Mouse (Mus musculus) brain, embryonic 14.5 days (tissue): ENCODE measurements around the gene Tmem218. TPM values are rescaled to one million over a fixed set of nuclear protein-coding genes. Genes with fewer than 3 reads are reported as not detected.

Experiments used
- DNase-seq: peaks from one replicate; pipeline ENCODE4 v3.0.0-alpha.2; 2011; ENCODE audit warnings: low read depth
- CTCF ChIP-seq: fragments of 200-500 bp; IDR thresholded peaks from 2 replicates; pipeline ENCODE4 v1.5.1; 2012; ENCODE audit warnings: inconsistent platforms, mild to moderate bottlenecking, moderate library complexity, borderline replicate concordance; ENCODE audit not compliant: insufficient read depth, insufficient read length; ENCODE audit errors: extremely low read depth
- POLR2A ChIP-seq: fragments of 200-500 bp; IDR thresholded peaks from 2 replicates; pipeline ENCODE4 v1.6.1; 2012; ENCODE audit warnings: mild to moderate bottlenecking, inconsistent platforms, borderline replicate concordance; ENCODE audit not compliant: poor library complexity, insufficient read depth, insufficient read length, severe bottlenecking; ENCODE audit errors: extremely low read depth
- polyA plus RNA-seq: library from polyadenylated mRNA; depleted of rRNA; stranded (reverse); fragments of >200 nt; gene quantifications from 2 replicates; pipeline ENCODE4 v1.2.3, GENCODE M21; 2012

Tmem218 gene
- polyA plus RNA-seq, 1 experiment, result 4.7 TPM

GRCm38 (mm10) chr9:37188024-37188423, 20.0 kb upstream of the Tmem218 start:
- TF ChIP-seq POLR2A, result no peak
- TF ChIP-seq CTCF, result no peak
- no peak for DNase-seq

GRCm38 (mm10) chr9:37197067-37197466, 11.0 kb upstream of the Tmem218 start:
- DNase-seq, result no peak
- TF ChIP-seq POLR2A (no peak), CTCF (no peak)

GRCm38 (mm10) chr9:37200414-37200813, 7.6 kb upstream of the Tmem218 start:
- DNase-seq, result no peak
- TF ChIP-seq POLR2A (no peak), CTCF (no peak)

GRCm38 (mm10) chr9:37203884-37204283, 4.1 kb upstream of the Tmem218 start:
- peak; percentile 55 for DNase-seq
- TF ChIP-seq CTCF, result no peak
- no peak for TF ChIP-seq POLR2A

- TF ChIP-seq POLR2A, result no peak
- TF ChIP-seq CTCF, result no peak
- no peak for DNase-seq
These were observed 5.2 kb downstream of the Tmem218 start for GRCm38 (mm10) chr9:37213060-37213738.

- TF ChIP-seq CTCF, result no peak
- TF ChIP-seq POLR2A, result no peak
- no peak for DNase-seq
These were observed 6.5 kb downstream of the Tmem218 start for GRCm38 (mm10) chr9:37214327-37215060.

GRCm38 (mm10) chr9:37220755-37221154, 12.7 kb downstream of the Tmem218 start:
- peak; percentile 47 for DNase-seq
- TF ChIP-seq CTCF (no peak), POLR2A (no peak)

- TF ChIP-seq POLR2A (no peak), CTCF (no peak)
- no peak for DNase-seq
These were observed 17.6 kb downstream of the Tmem218 start for GRCm38 (mm10) chr9:37225581-37225980.

- TF ChIP-seq CTCF, result peak; percentile 88; the same call in 1 of the 2 replicates
- TF ChIP-seq POLR2A, result no peak
These were observed 21.9 kb downstream of the Tmem218 start for GRCm38 (mm10) chr9:37229880-37230325.

GRCm38 (mm10) chr9:37230486-37231195, 22.6 kb downstream of the Tmem218 start:
- TF ChIP-seq POLR2A (no peak), CTCF (no peak)
- DNase-seq, result no peak

More at GRCm38 (mm10) chr9:37229880-37230325, 21.9 kb downstream of the Tmem218 start:
- DNase-seq, result peak; percentile 91
